Mouse (Mus musculus): ENCODE measurements around the gene Fbxo17. TPM values are rescaled to one million over a fixed set of nuclear protein-coding genes. Genes with fewer than 3 reads are reported as not detected.
"Not testable (repeated sequence)": the region's sequence is repeated elsewhere in the genome, so short reads cannot be mapped to it uniquely, and the experiment has no call there.

Gene Fbxo17
- polyA plus RNA-seq, 1 experiment from 2014 or later = 5.2 TPM

DNA sequence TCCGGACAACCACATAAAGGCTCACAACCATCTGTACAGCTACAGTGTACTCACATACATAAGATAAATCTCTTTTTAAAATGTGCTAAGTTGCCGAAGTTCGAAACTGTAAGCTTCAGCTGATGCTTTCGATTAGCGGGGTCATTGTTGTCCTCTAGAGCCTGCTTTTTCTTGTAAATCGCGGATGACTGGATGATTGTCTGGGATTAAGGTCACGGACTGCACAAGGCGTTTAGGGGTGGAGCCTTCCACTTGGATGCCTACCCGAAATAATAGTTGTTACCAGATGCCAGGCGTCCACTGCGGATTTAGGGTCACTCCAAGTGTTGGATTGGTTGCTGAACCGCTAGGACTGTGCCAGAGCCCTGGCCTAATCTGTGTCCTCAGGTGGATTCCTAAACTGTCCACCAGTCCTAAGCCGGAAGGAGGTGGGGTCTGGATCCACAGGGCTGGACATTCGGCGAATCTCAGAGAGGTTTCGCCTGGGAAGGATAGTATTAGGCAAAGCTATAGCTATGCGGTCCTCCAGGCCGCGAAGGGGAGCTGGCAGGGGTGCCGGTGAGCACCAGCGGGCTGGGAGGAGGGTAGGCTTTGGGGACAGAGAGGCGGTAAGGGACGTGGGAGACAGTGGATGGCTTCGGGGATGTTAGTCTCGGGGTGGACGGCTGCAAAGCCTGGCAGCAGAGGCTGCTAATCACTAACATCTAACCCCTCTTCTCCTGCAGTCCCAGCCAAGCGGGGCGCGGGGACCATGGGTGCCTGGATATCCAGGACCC lies 23.9 kb upstream of the Fbxo17 start, which contains the start of gene Fbxo27:
Gene Fbxo27, plus strand, starts transcription at position 305 of the 776 bp plus-strand sequence.
- H3K36me3 ChIP-seq (ENCODE audit: control insufficient read depth, insufficient read depth, low read length) = 0 out of 2 replicates have a peak, but pooled peaks cover 2% of the 10 kb centered on the region
- H3K27ac ChIP-seq (ENCODE audit: low read length) = peak within 1 kb of the TSS; percentile 38
- peak within 1 kb of the TSS; percentile 55 for H3K4me3 ChIP-seq (ENCODE audit: low read depth, low read length)
- H3K4me2 ChIP-seq (ENCODE audit: low read length) = peak within 1 kb of the TSS; percentile 69
- H3K4me1 ChIP-seq (ENCODE audit: control insufficient read depth, insufficient read depth, low read length) = peaks cover 5% of the 10 kb centered on the region
- H3K9ac ChIP-seq (ENCODE audit: low read depth, low read length) = peak within 1 kb of the TSS; percentile 72
- H3K9me3 ChIP-seq (replicated peaks; ENCODE audit: control insufficient read depth, low read length, poor library complexity, severe bottlenecking) = no peaks in the 10 kb centered on the region
- peak; percentile 85 for ATAC-seq
- WGBS = 18% methylated on average over 30 of the region's 30 CpGs
- no peaks in the 10 kb centered on the region for H3K27me3 ChIP-seq (ENCODE audit: control insufficient read depth, insufficient read depth, low read depth, low read length)

DNA sequence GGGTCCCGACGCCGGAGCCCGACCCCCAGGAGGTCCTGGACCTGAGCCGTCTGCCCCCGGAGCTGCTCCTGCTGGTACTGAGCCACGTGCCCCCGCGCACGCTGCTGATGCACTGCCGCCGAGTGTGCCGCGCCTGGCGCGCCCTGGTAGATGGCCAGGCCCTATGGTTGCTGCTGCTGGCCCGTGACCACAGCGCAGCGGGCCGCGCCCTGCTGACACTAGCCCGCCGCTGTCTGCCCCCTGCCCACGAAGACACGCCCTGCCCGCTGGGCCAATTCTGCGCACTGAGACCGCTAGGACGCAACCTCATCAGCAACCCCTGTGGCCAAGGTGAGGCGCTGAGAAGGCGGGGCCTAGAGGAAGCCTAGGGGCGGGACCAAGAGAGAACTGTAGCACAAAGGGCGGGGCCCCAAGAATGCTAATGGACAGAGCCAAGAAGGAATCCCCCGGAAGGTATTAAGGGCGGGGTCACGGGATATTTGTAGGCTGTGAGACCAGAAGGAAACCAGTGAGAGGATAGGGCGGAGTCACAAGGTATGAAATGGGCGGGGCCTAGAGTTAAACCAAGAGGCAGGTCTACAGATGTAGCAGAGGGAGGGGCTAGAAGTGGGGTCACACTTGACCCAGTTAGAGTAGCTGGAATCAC lies 23.2 kb upstream of the Fbxo17 start:
- Histone ChIP-seq H3K4me1 (ENCODE audit: control insufficient read depth, insufficient read depth, low read length) (peaks cover 5% of the 10 kb centered on the region), H3K9ac (ENCODE audit: low read depth, low read length) (peak overlapping the region; percentile 72), H3K27ac (ENCODE audit: low read length) (peak overlapping the region; percentile 38), H3K27me3 (ENCODE audit: control insufficient read depth, insufficient read depth, low read depth, low read length) (no peaks in the 10 kb centered on the region), H3K36me3 (ENCODE audit: control insufficient read depth, insufficient read depth, low read length) (0 out of 2 replicates have a peak, but pooled peaks cover 2% of the 10 kb centered on the region), H3K4me2 (ENCODE audit: low read length) (peak overlapping the region; percentile 69), H3K4me3 (ENCODE audit: low read depth, low read length) (peak overlapping the region; percentile 55), H3K9me3 (replicated peaks; ENCODE audit: control insufficient read depth, low read length, poor library complexity, severe bottlenecking) (no peaks in the 10 kb centered on the region)
- ATAC-seq = peak; percentile 88
- WGBS = under 1% methylated on average over 38 of the region's 38 CpGs

DNA sequence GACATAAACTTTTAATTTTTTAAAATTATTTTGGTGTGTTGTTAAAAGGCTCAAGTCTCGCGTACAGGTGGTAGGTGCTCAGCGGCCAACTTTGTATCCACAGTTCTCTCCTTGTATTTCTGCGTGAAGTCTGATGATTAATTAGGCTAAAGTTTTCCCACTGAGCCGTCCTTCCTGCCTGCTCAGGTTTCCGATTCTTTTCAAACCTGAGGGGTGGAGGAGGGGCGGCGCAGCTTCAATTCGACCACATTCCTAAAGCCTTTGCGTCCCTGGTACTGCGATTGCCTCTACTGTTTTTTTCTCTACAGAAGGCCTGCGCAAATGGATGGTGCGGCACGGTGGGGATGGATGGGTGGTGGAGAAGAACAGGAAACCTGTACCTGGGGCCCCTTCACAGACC lies 22.2 kb upstream of the Fbxo17 start:
- Histone ChIP-seq H3K27me3 (ENCODE audit: control insufficient read depth, insufficient read depth, low read depth, low read length) (no peaks in the 10 kb centered on the region), H3K4me1 (ENCODE audit: control insufficient read depth, insufficient read depth, low read length) (peaks cover 5% of the 10 kb centered on the region), H3K4me2 (ENCODE audit: low read length) (peak overlapping the region; percentile 69), H3K9me3 (replicated peaks; ENCODE audit: control insufficient read depth, low read length, poor library complexity, severe bottlenecking) (no peaks in the 10 kb centered on the region), H3K4me3 (ENCODE audit: low read depth, low read length) (no peak overlapping the region; the same call in 1 of the 2 replicates), H3K27ac (ENCODE audit: low read length) (no peak overlapping the region), H3K9ac (ENCODE audit: low read depth, low read length) (no peak overlapping the region), H3K36me3 (ENCODE audit: control insufficient read depth, insufficient read depth, low read length) (0 out of 2 replicates have a peak, but pooled peaks cover 2% of the 10 kb centered on the region)
- WGBS = 7% methylated on average over 14 of the region's 14 CpGs
- no peak for ATAC-seq

DNA sequence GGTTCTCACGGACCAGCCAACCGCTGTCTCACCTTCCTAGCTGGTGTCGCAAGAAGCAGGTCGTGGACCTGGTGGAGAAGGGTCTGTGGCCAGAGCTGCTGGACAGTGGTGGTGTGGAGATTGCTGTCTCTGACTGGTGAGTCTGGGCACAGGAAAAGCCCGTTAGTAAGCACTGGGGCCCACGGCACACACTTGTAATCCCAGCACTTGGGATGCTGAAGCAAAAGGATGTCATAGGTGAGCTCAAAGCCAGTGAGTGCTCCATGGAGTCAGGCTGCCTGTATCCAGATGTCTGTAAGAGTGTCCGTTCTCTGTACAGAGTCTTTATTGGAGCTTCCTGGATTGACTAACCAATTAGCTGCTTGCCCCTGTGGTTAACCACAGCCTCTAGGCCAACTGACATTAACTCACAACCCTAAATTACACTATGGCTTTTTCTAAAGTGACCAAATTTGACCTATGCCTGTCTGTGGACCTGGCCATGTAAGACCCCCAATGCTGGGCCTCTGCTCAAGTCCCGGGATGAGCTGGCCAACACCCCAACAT lies 21.6 kb upstream of the Fbxo17 start:
- no peaks in the 10 kb centered on the region for H3K9me3 ChIP-seq (replicated peaks; ENCODE audit: control insufficient read depth, low read length, poor library complexity, severe bottlenecking)
- no peak overlapping the region for H3K4me3 ChIP-seq (ENCODE audit: low read depth, low read length)
- no peak for ATAC-seq
- no peaks in the 10 kb centered on the region for H3K27me3 ChIP-seq (ENCODE audit: control insufficient read depth, insufficient read depth, low read depth, low read length)
- WGBS = 58% methylated on average over 8 of the region's 8 CpGs
- H3K36me3 ChIP-seq (ENCODE audit: control insufficient read depth, insufficient read depth, low read length) = 0 out of 2 replicates have a peak, but pooled peaks cover 2% of the 10 kb centered on the region
- H3K27ac ChIP-seq (ENCODE audit: low read length) = no peak overlapping the region
- H3K4me1 ChIP-seq (ENCODE audit: control insufficient read depth, insufficient read depth, low read length) = peaks cover 5% of the 10 kb centered on the region
- no peak overlapping the region for H3K4me2 ChIP-seq (ENCODE audit: low read length)
- H3K9ac ChIP-seq (ENCODE audit: low read depth, low read length) = no peak overlapping the region

DNA sequence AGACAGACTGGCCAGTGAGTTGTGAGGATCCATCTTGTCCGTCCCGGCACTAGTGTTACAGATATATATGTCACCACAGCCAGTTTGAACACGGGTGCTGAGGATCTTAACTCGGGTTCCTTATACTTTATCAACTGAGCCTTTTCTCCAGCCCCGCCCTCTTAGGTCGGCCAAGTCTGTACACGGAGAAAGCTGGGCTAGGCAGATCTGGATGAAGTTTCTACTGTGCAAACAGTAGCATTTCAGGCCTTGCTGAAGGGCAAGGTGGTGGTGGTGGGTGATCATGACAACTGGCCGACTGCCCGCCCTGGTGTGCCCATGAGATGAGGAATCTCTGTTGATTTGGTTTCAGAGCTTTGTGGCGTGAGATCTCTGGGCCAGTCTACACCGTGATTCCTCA lies 19.3 kb upstream of the Fbxo17 start:
- Histone ChIP-seq H3K4me2 (ENCODE audit: low read length) (no peak overlapping the region), H3K9me3 (replicated peaks; ENCODE audit: control insufficient read depth, low read length, poor library complexity, severe bottlenecking) (no peaks in the 10 kb centered on the region), H3K4me3 (ENCODE audit: low read depth, low read length) (no peak overlapping the region), H3K4me1 (ENCODE audit: control insufficient read depth, insufficient read depth, low read length) (peaks cover 5% of the 10 kb centered on the region), H3K36me3 (ENCODE audit: control insufficient read depth, insufficient read depth, low read length) (0 out of 2 replicates have a peak, but pooled peaks cover 2% of the 10 kb centered on the region), H3K27me3 (ENCODE audit: control insufficient read depth, insufficient read depth, low read depth, low read length) (no peaks in the 10 kb centered on the region), H3K9ac (ENCODE audit: low read depth, low read length) (no peak overlapping the region), H3K27ac (ENCODE audit: low read length) (no peak overlapping the region)
- no peak for ATAC-seq
- WGBS = 92% methylated on average over 11 of the region's 11 CpGs

DNA sequence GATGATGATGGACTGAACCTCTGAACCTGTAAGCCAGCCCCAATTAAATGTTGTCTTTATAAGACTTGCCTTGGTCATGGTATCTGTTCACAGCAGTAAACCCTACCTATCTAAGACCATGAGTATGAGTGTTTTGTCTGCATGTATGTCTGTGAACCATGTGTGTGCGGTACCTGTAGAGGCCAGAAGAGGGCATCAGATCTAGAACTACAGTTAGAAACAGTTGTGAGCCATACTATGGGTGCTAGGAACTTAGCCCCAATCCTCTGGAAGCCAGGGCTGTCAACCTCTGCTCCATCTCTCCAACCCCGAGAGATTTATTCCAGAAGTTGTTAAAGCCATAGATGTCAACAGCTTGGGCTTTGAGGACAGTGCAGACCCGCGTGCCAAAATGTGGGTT lies 16.3 kb upstream of the Fbxo17 start:
- H3K4me3 ChIP-seq (ENCODE audit: low read depth, low read length) = no peak overlapping the region
- H3K4me2 ChIP-seq (ENCODE audit: low read length) = no peak overlapping the region
- no peak overlapping the region for H3K9ac ChIP-seq (ENCODE audit: low read depth, low read length)
- no peaks in the 10 kb centered on the region for H3K27me3 ChIP-seq (ENCODE audit: control insufficient read depth, insufficient read depth, low read depth, low read length)
- H3K27ac ChIP-seq (ENCODE audit: low read length) = no peak overlapping the region
- H3K36me3 ChIP-seq (ENCODE audit: control insufficient read depth, insufficient read depth, low read length) = 0 out of 2 replicates have a peak, but pooled peaks cover 2% of the 10 kb centered on the region
- no peaks in the 10 kb centered on the region for H3K4me1 ChIP-seq (ENCODE audit: control insufficient read depth, insufficient read depth, low read length)
- H3K9me3 ChIP-seq (replicated peaks; ENCODE audit: control insufficient read depth, low read length, poor library complexity, severe bottlenecking) = no peaks in the 10 kb centered on the region
- WGBS = 97% methylated on average over 4 of the region's 4 CpGs
- no peak for ATAC-seq

DNA sequence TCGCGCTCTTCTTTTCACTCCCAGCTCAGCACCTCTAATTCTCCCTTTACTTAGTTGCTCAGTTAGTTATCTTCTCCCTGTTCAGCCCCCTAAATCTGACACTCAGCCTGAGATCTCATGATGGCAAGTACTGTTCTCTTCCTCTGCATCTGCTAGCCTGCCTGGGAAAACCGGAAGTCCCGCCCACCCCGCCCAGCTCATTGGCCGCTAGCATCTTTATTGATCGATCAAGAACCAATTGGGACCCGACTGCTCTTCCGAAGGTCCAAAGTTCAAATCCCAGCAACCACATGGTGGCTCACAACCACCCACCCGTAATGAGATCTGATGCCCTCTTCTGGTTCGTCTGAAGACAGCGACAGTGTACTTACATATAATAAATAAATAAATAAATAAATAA lies 15.3 kb upstream of the Fbxo17 start:
- H3K4me3 ChIP-seq (ENCODE audit: low read depth, low read length); H3K9ac ChIP-seq (ENCODE audit: low read depth, low read length); H3K27ac ChIP-seq (ENCODE audit: low read length); H3K27me3 ChIP-seq (ENCODE audit: control insufficient read depth, insufficient read depth, low read depth, low read length); H3K36me3 ChIP-seq (ENCODE audit: control insufficient read depth, insufficient read depth, low read length); H3K9me3 ChIP-seq (replicated peaks; ENCODE audit: control insufficient read depth, low read length, poor library complexity, severe bottlenecking); ATAC-seq; H3K4me2 ChIP-seq (ENCODE audit: low read length); H3K4me1 ChIP-seq (ENCODE audit: control insufficient read depth, insufficient read depth, low read length): not testable (repeated sequence)
- WGBS = 96% methylated on average over 12 of the region's 12 CpGs

DNA sequence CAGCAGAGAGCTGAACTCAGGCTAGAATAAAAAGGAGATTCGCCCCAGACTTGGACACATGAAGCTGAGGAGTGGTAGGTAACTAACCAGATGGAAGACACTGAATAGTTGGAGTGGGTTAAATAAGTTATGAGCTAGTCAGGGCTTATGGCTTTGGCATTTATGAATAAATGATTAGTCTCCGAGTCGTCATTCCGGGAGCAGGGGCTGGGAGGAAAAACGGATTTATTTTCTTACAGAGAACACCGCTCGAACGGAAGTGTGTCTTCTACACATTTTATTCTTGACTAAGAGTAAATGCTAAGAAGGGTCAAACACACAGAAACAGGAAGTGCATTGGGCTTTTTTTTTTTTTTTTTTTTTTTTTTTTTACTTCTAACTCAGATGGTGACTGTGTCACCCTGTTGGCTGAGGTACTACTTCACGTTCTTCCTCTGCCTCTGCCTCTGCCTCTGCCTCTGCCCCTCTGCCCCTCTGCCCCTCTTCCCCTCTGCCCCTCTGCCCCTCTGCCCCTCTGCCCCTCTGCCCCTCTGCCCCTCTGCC lies 13.9 kb upstream of the Fbxo17 start:
- Histone ChIP-seq H3K4me3 (ENCODE audit: low read depth, low read length) (no peak overlapping the region), H3K27me3 (ENCODE audit: control insufficient read depth, insufficient read depth, low read depth, low read length) (no peaks in the 10 kb centered on the region), H3K4me1 (ENCODE audit: control insufficient read depth, insufficient read depth, low read length) (no peaks in the 10 kb centered on the region), H3K9me3 (replicated peaks; ENCODE audit: control insufficient read depth, low read length, poor library complexity, severe bottlenecking) (no peaks in the 10 kb centered on the region), H3K36me3 (ENCODE audit: control insufficient read depth, insufficient read depth, low read length) (no peaks in the 10 kb centered on the region), H3K9ac (ENCODE audit: low read depth, low read length) (no peak overlapping the region), H3K4me2 (ENCODE audit: low read length) (no peak overlapping the region), H3K27ac (ENCODE audit: low read length) (no peak overlapping the region)
- ATAC-seq = no peak
- 70% methylated on average over 9 of the region's 9 CpGs for WGBS
